10 mouse cellular contexts compared by ENCODE assay signal in genomic region chr12:109545875-109546732, GRCm38 (mm10). TPM values are rescaled to one million over a fixed set of nuclear protein-coding genes. Genes with fewer than 3 reads are reported as not detected.
A peak's percentile ranks its signal among the peaks of the same experiment; 100 is the strongest.
DNase-seq lines count a peak whose midpoint lies in the region; ATAC-seq and TF ChIP-seq lines count a peak whose summit lies in the region.
"Had no signal": no experiment of that assay in that cellular context is flagged by ENCODE, and none has a peak within 500 bp of the region (broad histone marks: within the 10 kb centered on the region; RNA-seq: fewer than 3 reads in every experiment).

No protein-coding gene starts in this region.

- H3K27ac ChIP-seq in gastrocnemius, adult 2 months: no peak overlapping the region
- no peak overlapping the region for H3K27ac ChIP-seq in forebrain, embryonic 16.5 days (ENCODE audit: low read length)
- H3K27ac ChIP-seq: liver, embryonic 13.5 days had no signal

- H3K36me3 ChIP-seq in E14TG2a.4 (ENCODE audit: insufficient read depth, low read length): peaks cover 61% of the 10 kb centered on the region
- H3K36me3 ChIP-seq in forebrain, embryonic 16.5 days (ENCODE audit: control insufficient read depth, insufficient read depth): no peaks in the 10 kb centered on the region
- H3K36me3 ChIP-seq: liver, embryonic 13.5 days had no signal

- H3K4me2 ChIP-seq in forebrain, embryonic 16.5 days (ENCODE audit: low read length): peak overlapping the region; percentile 27
- H3K4me2 ChIP-seq: liver, embryonic 13.5 days had no signal

- peak; percentile 27 for DNase-seq in gastrocnemius, postnatal 14 days
- DNase-seq in gastrocnemius, adult 2 months: no peak
- DNase-seq in cerebellum, postnatal 25 days: peak; percentile 35 to 46
- no peak for DNase-seq in urinary bladder, postnatal 25 days (ENCODE audit: low spot score)
- DNase-seq in layer of hippocampus, postnatal 14 days (ENCODE audit: low spot score in 2 of 2): no peak
- DNase-seq in heart, postnatal 36 days: no peak
- DNase-seq: liver, embryonic 13.5 days had no signal

- no peaks in the 10 kb centered on the region for H3K27me3 ChIP-seq in E14TG2a.4 (ENCODE audit: insufficient read depth, low read length)
- H3K27me3 ChIP-seq in forebrain, embryonic 16.5 days (replicated peaks; ENCODE audit: control insufficient read depth, insufficient read depth, low read length): no peaks in the 10 kb centered on the region

- no peak overlapping the region for H3K9ac ChIP-seq in forebrain, embryonic 16.5 days (replicated peaks; ENCODE audit: low read depth, low read length)
- H3K9ac ChIP-seq: liver, embryonic 13.5 days had no signal

- TF ChIP-seq CTCF in gastrocnemius, adult 2 months (IDR thresholded peaks at IDR 0.05): no peak
- TF ChIP-seq CTCF in E14TG2a.4 (conservative IDR thresholded peaks at IDR 0.05; ENCODE audit: low read length): no peak

- H3K4me1 ChIP-seq in E14TG2a.4 (replicated peaks; ENCODE audit: low read depth, low read length): peaks cover 44% of the 10 kb centered on the region
- peaks cover 7% of the 10 kb centered on the region for H3K4me1 ChIP-seq in forebrain, embryonic 16.5 days (replicated peaks; ENCODE audit: control insufficient read depth, insufficient read depth, low read length)

- peak; percentile 83 for ATAC-seq in forebrain, embryonic 16.5 days

- peaks cover 17% of the 10 kb centered on the region for H3K9me3 ChIP-seq in E14TG2a.4 (ENCODE audit: low read length)
- H3K9me3 ChIP-seq in forebrain, embryonic 16.5 days (ENCODE audit: control insufficient read depth, low read length): peaks cover 9% of the 10 kb centered on the region

- intact Hi-C loops in gastrocnemius, postnatal 14 days (cut with DNase I; ENCODE audit: low total_unique reads): no loop called here
- intact Hi-C loops in gastrocnemius, adult 2 months (cut with DNase I): no loop called here
- intact Hi-C loops in heart, postnatal 36 days (cut with DNase I): no loop called here

- 9% methylated on average over 30 of the region's 30 CpGs for WGBS in forebrain, embryonic 16.5 days

- H3K4me3 ChIP-seq in gastrocnemius, adult 2 months: no peak overlapping the region
- peak overlapping the region; percentile 29 for H3K4me3 ChIP-seq in E14TG2a.4 (replicated peaks; ENCODE audit: low read length)
- H3K4me3 ChIP-seq in forebrain, embryonic 16.5 days (replicated peaks; ENCODE audit: low read length): no peak overlapping the region
- H3K4me3 ChIP-seq: liver, embryonic 13.5 days had no signal

RNA-seq across cellular contexts. Expression of gene Rtl1, which starts 54.0 kb away (rescaled TPM):
- total RNA-seq in gastrocnemius, postnatal 14 days (2021): under 1 TPM; 0.18 to 0.31 TPM
- not detected for total RNA-seq in gastrocnemius, adult 2 months (2021)
- polyA plus RNA-seq in forebrain, embryonic 16.5 days (2015; fragmentation: Nextera tagmentation; extraction: Ambion mirVana): 0.72 and 1.2 TPM in 2 replicates
- total RNA-seq in layer of hippocampus, postnatal 14 days (2021): under 1 TPM; 0.05 to 0.14 TPM
- total RNA-seq in heart, postnatal 36 days (2021): under 1 TPM; 0.05 to 0.14 TPM
- total RNA-seq: megakaryocyte, adult 5-6 weeks had no signal

Comparison
In these comparisons a context has a peak if more than half of its experiments do, and no peak if none do; other contexts are left out.
1. DNase-seq: peak in gastrocnemius, postnatal 14 days (single experiment) and cerebellum, postnatal 25 days (2 of 2); none in gastrocnemius, adult 2 months (single experiment), urinary bladder, postnatal 25 days (single experiment), layer of hippocampus, postnatal 14 days (0 of 2) and heart, postnatal 36 days (0 of 2).